Mouse (Mus musculus) stomach, embryonic 15.5 days (tissue): Measurements from ENCODE around the gene Rpl24. TPM values are rescaled to one million over a fixed set of nuclear protein-coding genes. Genes with fewer than 3 reads are reported as not detected.
"Not testable (repeated sequence)": the region's sequence is repeated elsewhere in the genome, so short reads cannot be mapped to it uniquely, and the experiment has no call there.

Experiments used
- ATAC-seq: fragments of 200-750 bp; cut with Nextera tagmentation; 2 replicates; pipeline ENCODE4 v1.8.0; 2017; ENCODE audit warnings: low read depth, moderate number of reproducible peaks, moderate TSS enrichment; ENCODE audit not compliant: insufficient read depth, low FRiP score
- H3K27ac ChIP-seq: fragments of 300-500 bp; sonication (generic); 2 replicates; pipeline ENCODE4 v1.5.1; 2015; ENCODE audit warnings: mild to moderate bottlenecking, inconsistent platforms
- H3K27me3 ChIP-seq: fragments of 300-500 bp; sonication (generic); replicated peaks from 2 replicates; pipeline ENCODE4 v1.6.1; 2015; ENCODE audit warnings: inconsistent platforms
- H3K36me3 ChIP-seq: fragments of 300-500 bp; sonication (generic); 2 replicates; pipeline ENCODE4 v1.6.1; 2015; ENCODE audit warnings: inconsistent platforms
- H3K4me1 ChIP-seq: fragments of 300-500 bp; sonication (generic); 2 replicates; pipeline ENCODE4 v1.6.1; 2015; ENCODE audit warnings: inconsistent platforms
- H3K4me2 ChIP-seq: fragments of 300-500 bp; sonication (generic); 2 replicates; pipeline ENCODE4 v1.6.1; 2015; ENCODE audit warnings: mild to moderate bottlenecking, inconsistent platforms
- H3K4me3 ChIP-seq: fragments of 300-500 bp; sonication (generic); replicated peaks from 2 replicates; pipeline ENCODE4 v1.5.1; 2015; ENCODE audit warnings: inconsistent platforms
- H3K9ac ChIP-seq: fragments of 300-500 bp; sonication (generic); 2 replicates; pipeline ENCODE4 v1.6.1; 2015; ENCODE audit warnings: inconsistent platforms
- H3K9me3 ChIP-seq: fragments of 300-500 bp; sonication (generic); 2 replicates; pipeline ENCODE4 v1.6.1; 2016; ENCODE audit warnings: inconsistent platforms
- WGBS: fragments of 180-500 bp; shearing (Covaris S2); methylation state at CpG from one replicate; pipeline ENCODE4 v1.1.7; 2015; 5-methylcytosine and 5-hydroxymethylcytosine counted together
- polyA plus RNA-seq: library from polyadenylated mRNA; unstranded; fragments of >200 nt; fragmentation: Nextera tagmentation; extraction: Ambion mirVana; gene quantifications from 2 replicates; pipeline ENCODE4 v1.2.1, GENCODE M21; 2015

The Rpl24 gene
- polyA plus RNA-seq, 1 experiment from 2014 or later, result 622 TPM

DNA sequence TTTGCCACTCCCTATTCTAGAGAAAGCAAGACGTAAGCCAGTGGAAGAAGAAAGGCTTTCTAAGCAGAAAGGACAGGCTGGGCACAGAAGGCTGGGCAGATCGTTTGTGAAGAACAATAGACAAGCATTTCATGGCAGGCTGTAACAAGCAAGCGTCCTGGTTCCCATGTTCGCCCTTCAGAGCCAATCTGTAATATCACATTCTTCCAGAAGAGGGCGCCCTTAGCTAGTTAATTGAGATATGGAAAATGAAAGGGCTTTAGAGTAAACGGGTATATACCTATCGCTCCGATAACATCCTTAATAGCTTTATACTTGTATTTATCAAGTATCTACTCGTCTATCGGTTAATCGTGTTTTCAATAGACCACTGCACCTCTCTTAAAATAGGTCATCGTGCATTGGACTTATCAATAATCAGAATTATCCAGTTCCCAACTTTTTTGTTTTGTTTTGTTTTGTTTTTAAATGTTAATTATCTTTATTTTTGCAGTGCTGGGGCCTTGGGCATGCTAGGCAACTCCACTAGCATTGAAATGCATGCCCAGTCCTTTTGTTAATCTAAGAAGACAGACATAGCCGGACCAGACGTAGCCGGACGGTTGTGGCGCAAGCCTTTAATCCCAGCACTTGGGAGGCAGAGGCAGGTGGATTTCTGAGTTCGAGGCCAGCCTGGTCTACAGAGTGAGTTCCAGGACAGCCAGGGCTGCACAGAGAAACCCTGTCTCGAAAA lies 15.0 kb upstream of the Rpl24 start:
- 40% methylated on average over 19 of the region's 19 CpGs for WGBS
- H3K4me1 ChIP-seq, result no peaks in the 10 kb centered on the region
- no peaks in the 10 kb centered on the region for H3K9me3 ChIP-seq
- H3K36me3 ChIP-seq, result no peaks in the 10 kb centered on the region
- H3K9ac ChIP-seq, result no peak overlapping the region
- ATAC-seq, result no peak
- no peaks in the 10 kb centered on the region for H3K27me3 ChIP-seq
- no peak overlapping the region for H3K27ac ChIP-seq
- peak overlapping the region; percentile 19; the same call in 1 of the 2 replicates for H3K4me2 ChIP-seq
- H3K4me3 ChIP-seq, result no peak overlapping the region

DNA sequence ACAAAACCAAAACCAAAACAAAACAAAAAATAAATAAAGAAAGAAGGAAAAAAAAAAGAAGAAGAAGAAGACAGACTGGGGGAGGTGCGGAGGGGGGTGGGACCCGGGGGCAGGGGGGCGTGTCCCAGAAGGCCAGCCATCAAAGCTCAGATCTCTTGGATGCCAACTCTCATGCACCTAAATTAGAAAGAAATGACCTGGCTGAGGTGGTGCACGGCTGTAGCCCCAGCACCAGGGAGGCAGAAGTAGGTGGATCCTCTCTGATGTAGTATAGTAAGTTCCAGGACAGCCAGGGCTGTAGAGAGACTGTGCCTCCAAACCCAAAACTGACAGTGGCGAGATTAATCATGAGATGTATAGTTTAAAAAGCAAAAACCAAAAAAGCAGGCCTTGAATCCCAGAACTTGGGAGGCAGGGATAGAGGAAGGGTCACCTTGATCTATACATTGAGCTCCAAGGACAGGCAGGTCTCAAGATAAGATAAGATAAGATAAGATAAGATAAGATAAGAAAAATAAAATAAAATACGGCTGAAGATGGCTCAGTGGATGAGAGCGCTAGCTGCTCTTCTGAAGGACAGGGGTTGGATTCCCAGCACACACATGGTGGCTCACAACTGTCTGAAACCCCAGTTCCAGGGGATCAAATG lies 14.3 kb upstream of the Rpl24 start:
- H3K9ac ChIP-seq, result no peak overlapping the region
- no peak for ATAC-seq
- H3K4me2 ChIP-seq, result no peak overlapping the region
- no peaks in the 10 kb centered on the region for H3K4me1 ChIP-seq
- H3K4me3 ChIP-seq, result no peak overlapping the region
- no peak overlapping the region for H3K27ac ChIP-seq
- no peaks in the 10 kb centered on the region for H3K36me3 ChIP-seq
- WGBS, result 70% methylated on average over 7 of the region's 7 CpGs
- H3K9me3 ChIP-seq, result no peaks in the 10 kb centered on the region
- H3K27me3 ChIP-seq, result no peaks in the 10 kb centered on the region

GRCm38 (mm10) chr16:55952771-55953170 lies 13.3 kb upstream of the Rpl24 start:
- Histone ChIP-seq H3K27ac (no peak overlapping the region), H3K27me3 (no peaks in the 10 kb centered on the region), H3K4me3 (no peak overlapping the region), H3K4me1 (no peaks in the 10 kb centered on the region), H3K9me3 (no peaks in the 10 kb centered on the region), H3K4me2 (no peak overlapping the region), H3K9ac (no peak overlapping the region), H3K36me3 (no peaks in the 10 kb centered on the region)
- no peak for ATAC-seq

- H3K27ac ChIP-seq, H3K9ac ChIP-seq, H3K27me3 ChIP-seq, H3K36me3 ChIP-seq, ATAC-seq, H3K4me1 ChIP-seq, H3K4me2 ChIP-seq, H3K4me3 ChIP-seq, H3K9me3 ChIP-seq: not testable (repeated sequence)
- 89% methylated on average over 9 of the region's 9 CpGs for WGBS
Observed at GRCm38 (mm10) chr16:55954196-55954595, 11.9 kb upstream of the Rpl24 start.

DNA sequence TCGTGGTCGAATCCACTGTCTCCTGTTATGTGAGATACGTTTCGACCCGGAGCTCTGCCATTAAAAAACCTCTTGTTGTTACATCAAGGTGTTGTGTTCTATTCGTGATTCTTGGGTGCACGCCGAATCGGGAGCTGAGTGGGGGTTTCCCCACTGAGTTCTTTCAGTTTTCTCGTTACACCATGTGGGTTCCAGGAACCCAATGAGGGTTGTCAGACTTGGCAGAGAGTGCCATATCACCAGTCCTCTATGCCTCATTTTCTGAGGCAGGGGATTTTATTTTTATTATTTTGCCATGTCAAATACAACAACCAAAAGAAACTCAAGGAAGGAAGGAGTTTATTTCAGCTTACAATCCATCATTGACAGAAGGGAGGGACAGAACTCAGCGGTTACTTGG lies 3.0 kb upstream of the Rpl24 start:
- not testable (repeated sequence) for H3K27ac ChIP-seq, ATAC-seq, H3K4me2 ChIP-seq, H3K4me3 ChIP-seq, H3K9me3 ChIP-seq, H3K4me1 ChIP-seq, H3K36me3 ChIP-seq, H3K9ac ChIP-seq, H3K27me3 ChIP-seq
- WGBS, result 92% methylated on average over 6 of the region's 11 CpGs

GRCm38 (mm10) chr16:55964126-55964949 lies 1.7 kb upstream of the Rpl24 start:
- no peak overlapping the region for H3K4me3 ChIP-seq
- no peak for ATAC-seq
- WGBS, result 55% methylated on average over 4 of the region's 4 CpGs

GRCm38 (mm10) chr16:55967221-55967620 lies 1.1 kb downstream of the Rpl24 start:
- H3K4me3 ChIP-seq, result peak overlapping the region; percentile 69
- H3K27me3 ChIP-seq, result no peaks in the 10 kb centered on the region
- H3K27ac ChIP-seq, result peak overlapping the region; percentile 77; the same call in 1 of the 2 replicates
- H3K36me3 ChIP-seq, result peaks cover 22% of the 10 kb centered on the region
- peaks cover 12% of the 10 kb centered on the region; the same call in 1 of the 2 replicates for H3K4me1 ChIP-seq
- peak overlapping the region; percentile 65; the same call in 1 of the 2 replicates for H3K9ac ChIP-seq
- 17% methylated on average over 1 of the region's 1 CpGs for WGBS
- peak overlapping the region; percentile 82 for H3K4me2 ChIP-seq
- H3K9me3 ChIP-seq, result no peaks in the 10 kb centered on the region
- no peak for ATAC-seq

More at GRCm38 (mm10) chr16:55964126-55964949, 1.7 kb upstream of the Rpl24 start:
- no peaks in the 10 kb centered on the region for H3K9me3 ChIP-seq
- H3K9ac ChIP-seq, result no peak overlapping the region
- no peaks in the 10 kb centered on the region; the same call in 1 of the 2 replicates for H3K36me3 ChIP-seq
- H3K4me1 ChIP-seq, result peaks cover 12% of the 10 kb centered on the region; the same call in 1 of the 2 replicates
- H3K27me3 ChIP-seq, result no peaks in the 10 kb centered on the region
- no peak overlapping the region for H3K27ac ChIP-seq
- no peak overlapping the region for H3K4me2 ChIP-seq

- peaks cover 22% of the 10 kb centered on the region for H3K36me3 ChIP-seq
- H3K9ac ChIP-seq, result no peak overlapping the region
- no peaks in the 10 kb centered on the region for H3K9me3 ChIP-seq
- no peak overlapping the region for H3K4me2 ChIP-seq
- H3K27me3 ChIP-seq, result no peaks in the 10 kb centered on the region
- no peak overlapping the region for H3K4me3 ChIP-seq
- no peak for ATAC-seq
- WGBS, result 78% methylated on average over 3 of the region's 3 CpGs
- peaks cover 12% of the 10 kb centered on the region; the same call in 1 of the 2 replicates for H3K4me1 ChIP-seq
- no peak overlapping the region for H3K27ac ChIP-seq
Observed at GRCm38 (mm10) chr16:55969147-55969546, 3.1 kb downstream of the Rpl24 start.

- WGBS, result 96% methylated on average over 5 of the region's 5 CpGs
- peaks cover 22% of the 10 kb centered on the region for H3K36me3 ChIP-seq
Observed at GRCm38 (mm10) chr16:55970416-55970815, 4.3 kb downstream of the Rpl24 start.

GRCm38 (mm10) chr16:55971735-55972615 lies 5.9 kb downstream of the Rpl24 start:
- no peak overlapping the region for H3K27ac ChIP-seq
- ATAC-seq, result no peak
- peaks cover 22% of the 10 kb centered on the region for H3K36me3 ChIP-seq
- no peak overlapping the region for H3K9ac ChIP-seq
- no peaks in the 10 kb centered on the region for H3K27me3 ChIP-seq
- peaks cover 13% of the 10 kb centered on the region; the same call in 1 of the 2 replicates for H3K4me1 ChIP-seq
- H3K4me3 ChIP-seq, result no peak overlapping the region
- peak overlapping the region; percentile 59; the same call in 1 of the 2 replicates for H3K4me2 ChIP-seq
- no peaks in the 10 kb centered on the region for H3K9me3 ChIP-seq
- 78% methylated on average over 6 of the region's 6 CpGs for WGBS

More at GRCm38 (mm10) chr16:55970416-55970815, 4.3 kb downstream of the Rpl24 start:
- Histone ChIP-seq H3K4me3 (no peak overlapping the region), H3K4me1 (peaks cover 14% of the 10 kb centered on the region; the same call in 1 of the 2 replicates), H3K9me3 (no peaks in the 10 kb centered on the region), H3K9ac (no peak overlapping the region), H3K27ac (no peak overlapping the region), H3K4me2 (no peak overlapping the region), H3K27me3 (no peaks in the 10 kb centered on the region)
- no peak for ATAC-seq

DNA sequence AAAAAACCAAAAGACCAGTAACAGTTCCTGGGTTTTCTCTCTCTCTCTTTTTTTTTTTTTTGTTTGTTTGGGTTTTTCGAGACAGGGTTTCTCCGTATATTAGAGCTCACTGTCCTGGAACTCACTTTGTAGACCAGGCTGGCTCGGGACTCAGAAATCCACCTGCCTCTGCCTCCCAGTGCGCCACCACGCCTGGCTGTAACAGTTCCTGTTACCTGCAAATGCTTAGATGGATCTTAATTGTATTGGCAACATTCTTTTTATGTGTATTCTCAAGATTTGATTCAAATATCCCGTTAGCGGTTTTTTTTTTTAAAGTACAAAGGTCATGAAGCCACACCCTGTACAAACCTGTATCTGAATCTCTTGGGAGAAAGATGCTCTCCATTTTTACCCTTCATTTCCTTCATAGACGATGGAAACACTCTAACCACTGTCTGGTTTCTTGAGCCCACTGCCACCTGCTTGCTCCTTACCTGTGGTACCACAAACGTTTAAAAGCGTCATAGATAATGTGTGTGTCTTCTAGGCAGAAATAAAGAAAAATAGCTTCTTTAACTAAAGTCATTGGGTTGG lies 6.6 kb downstream of the Rpl24 start:
- WGBS, result 45% methylated on average over 10 of the region's 10 CpGs
- no peak for ATAC-seq
- Histone ChIP-seq H3K4me1 (peaks cover 10% of the 10 kb centered on the region; the same call in 1 of the 2 replicates), H3K4me2 (peak overlapping the region; percentile 59), H3K36me3 (peaks cover 22% of the 10 kb centered on the region), H3K27ac (peak overlapping the region; percentile 89), H3K9me3 (no peaks in the 10 kb centered on the region), H3K27me3 (no peaks in the 10 kb centered on the region), H3K4me3 (peak overlapping the region; percentile 100), H3K9ac (no peak overlapping the region)
